Mouse (Mus musculus): ENCODE data around the gene Dtx3. TPM values are rescaled to one million over a fixed set of nuclear protein-coding genes. Genes with fewer than 3 reads are reported as not detected.

Dtx3 gene
- polyA plus RNA-seq, 1 experiment from 2014 or later = 148 TPM

GRCm38 (mm10) chr10:127140971-127141370 is 54.6 kb downstream of the Dtx3 start:
- Histone ChIP-seq H3K9ac (ENCODE audit: low read length) (no peak overlapping the region), H3K4me1 (ENCODE audit: control insufficient read depth, insufficient read depth, low read length) (no peaks in the 10 kb centered on the region), H3K9me3 (ENCODE audit: control insufficient read depth, low read length) (no peaks in the 10 kb centered on the region), H3K4me3 (ENCODE audit: low read depth, low read length) (no peak overlapping the region), H3K4me2 (ENCODE audit: low read depth) (no peak overlapping the region), H3K36me3 (ENCODE audit: control insufficient read depth, insufficient read depth, low read length) (no peaks in the 10 kb centered on the region), H3K27ac (ENCODE audit: low read depth, low read length) (no peak overlapping the region), H3K27me3 (ENCODE audit: control insufficient read depth, insufficient read depth, low read length) (no peaks in the 10 kb centered on the region)
- no peak for DNase-seq (ENCODE audit: low spot score)
- 89% methylated on average over 11 of the region's 11 CpGs for WGBS
- ATAC-seq (ENCODE audit: insufficient read depth, low FRiP score, low TSS enrichment) = no peak

Other genes starting within 250 kb of the Dtx3 start
- 52.8 and 56.1 TPM in 2 replicates for gene Ctdsp2, start 217.0 kb downstream of the Dtx3 start, polyA plus RNA-seq (2014; fragmentation: Nextera tagmentation; extraction: Ambion mirVana)
- gene Avil, start 195.0 kb downstream of the Dtx3 start, polyA plus RNA-seq (2014; fragmentation: Nextera tagmentation; extraction: Ambion mirVana) = 0.57 and 0.82 TPM in 2 replicates
- 75.3 and 79.9 TPM in 2 replicates for gene Tsfm, start 164.9 kb downstream of the Dtx3 start, polyA plus RNA-seq (2014; fragmentation: Nextera tagmentation; extraction: Ambion mirVana)
- 42.0 and 43.6 TPM in 2 replicates for gene Mettl1, start 154.3 kb downstream of the Dtx3 start, polyA plus RNA-seq (2014; fragmentation: Nextera tagmentation; extraction: Ambion mirVana)
- 0.23 and 0.32 TPM in 2 replicates for gene Eef1akmt3, start 154.2 kb downstream of the Dtx3 start, polyA plus RNA-seq (2014; fragmentation: Nextera tagmentation; extraction: Ambion mirVana)
- 0.09 and 0.14 TPM in 2 replicates for gene Cyp27b1, start 147.5 kb downstream of the Dtx3 start, polyA plus RNA-seq (2014; fragmentation: Nextera tagmentation; extraction: Ambion mirVana)
- 4.3 and 4.7 TPM in 2 replicates for gene March9, start 135.5 kb downstream of the Dtx3 start, polyA plus RNA-seq (2014; fragmentation: Nextera tagmentation; extraction: Ambion mirVana)
- 2,636 and 2,694 TPM in 2 replicates for gene Cdk4, start 132.2 kb downstream of the Dtx3 start, polyA plus RNA-seq (2014; fragmentation: Nextera tagmentation; extraction: Ambion mirVana)
- 96.5 and 99.9 TPM in 2 replicates for gene Tspan31, start 125.5 kb downstream of the Dtx3 start, polyA plus RNA-seq (2014; fragmentation: Nextera tagmentation; extraction: Ambion mirVana)
- gene Agap2, start 120.4 kb downstream of the Dtx3 start, polyA plus RNA-seq (2014; fragmentation: Nextera tagmentation; extraction: Ambion mirVana) = 0.94 and 1.4 TPM in 2 replicates
- 56.2 and 68.9 TPM in 2 replicates for gene Os9, start 74.6 kb downstream of the Dtx3 start, polyA plus RNA-seq (2014; fragmentation: Nextera tagmentation; extraction: Ambion mirVana)
- 17.3 and 19.9 TPM in 2 replicates for gene B4galnt1, start 30.5 kb downstream of the Dtx3 start, polyA plus RNA-seq (2014; fragmentation: Nextera tagmentation; extraction: Ambion mirVana)
- gene Slc26a10, start 15.1 kb downstream of the Dtx3 start, polyA plus RNA-seq (2014; fragmentation: Nextera tagmentation; extraction: Ambion mirVana) = 0.36 and 0.89 TPM in 2 replicates
- gene Arhgef25, start 5.6 kb downstream of the Dtx3 start, polyA plus RNA-seq (2014; fragmentation: Nextera tagmentation; extraction: Ambion mirVana) = 31.7 and 31.8 TPM in 2 replicates
- gene Pip4k2c, start 15.9 kb upstream of the Dtx3 start, polyA plus RNA-seq (2014; fragmentation: Nextera tagmentation; extraction: Ambion mirVana) = 15.4 and 16.4 TPM in 2 replicates
- 43.4 and 51.0 TPM in 2 replicates for gene Kif5a, start 67.6 kb upstream of the Dtx3 start, polyA plus RNA-seq (2014; fragmentation: Nextera tagmentation; extraction: Ambion mirVana)
- 224 and 230 TPM in 2 replicates for gene Dctn2, start 70.6 kb upstream of the Dtx3 start, polyA plus RNA-seq (2014; fragmentation: Nextera tagmentation; extraction: Ambion mirVana)
- 17.0 and 17.6 TPM in 2 replicates for gene Mbd6, start 93.3 kb upstream of the Dtx3 start, polyA plus RNA-seq (2014; fragmentation: Nextera tagmentation; extraction: Ambion mirVana)
- 164 and 166 TPM in 2 replicates for gene Mars, start 116.1 kb upstream of the Dtx3 start, polyA plus RNA-seq (2014; fragmentation: Nextera tagmentation; extraction: Ambion mirVana)
- 1.1 and 1.8 TPM in 2 replicates for gene Arhgap9, start 126.2 kb upstream of the Dtx3 start, polyA plus RNA-seq (2014; fragmentation: Nextera tagmentation; extraction: Ambion mirVana)
- gene Gli1, start 146.2 kb upstream of the Dtx3 start, polyA plus RNA-seq (2014; fragmentation: Nextera tagmentation; extraction: Ambion mirVana) = 3.8 and 4.6 TPM in 2 replicates
- not detected in 2 replicates for gene Inhbe, start 158.7 kb upstream of the Dtx3 start, polyA plus RNA-seq (2014; fragmentation: Nextera tagmentation; extraction: Ambion mirVana)
- gene Inhbc, start 174.7 kb upstream of the Dtx3 start, polyA plus RNA-seq (2014; fragmentation: Nextera tagmentation; extraction: Ambion mirVana) = not detected in 2 replicates
- 25.4 and 27.4 TPM in 2 replicates for gene R3hdm2, start 184.6 kb upstream of the Dtx3 start, polyA plus RNA-seq (2014; fragmentation: Nextera tagmentation; extraction: Ambion mirVana)